8 mouse cellular contexts compared by ENCODE assay signal in genomic region chr13:67172991-67173722, GRCm38 (mm10). TPM values are rescaled to one million over a fixed set of nuclear protein-coding genes. Genes with fewer than 3 reads are reported as not detected.
DNase-seq lines count a peak whose midpoint lies in the region; ATAC-seq and TF ChIP-seq lines count a peak whose summit lies in the region.
"Not testable (repeated sequence)": the region's sequence is repeated elsewhere in the genome, so short reads cannot be mapped to it uniquely, and the experiment has no call there.

Gene Rsl1, plus strand, starts transcription at chr13:67173182.

- not testable (repeated sequence) for H3K27ac ChIP-seq in cortical plate, adult 2 months (ENCODE audit: insufficient read depth, low read length)
- peak within 1 kb of the TSS; percentile 58 for H3K27ac ChIP-seq in hindbrain, postnatal 0 days
- peak within 1 kb of the TSS; percentile 50; the same call in 1 of the 2 replicates for H3K27ac ChIP-seq in left cerebral cortex, adult 2 months
- peak within 1 kb of the TSS; percentile 52 for H3K27ac ChIP-seq in macrophage

- peak within 1 kb of the TSS; percentile 56 for H3K4me2 ChIP-seq in hindbrain, postnatal 0 days (ENCODE audit: low read depth, low read length)

- H3K9ac ChIP-seq in hindbrain, postnatal 0 days (replicated peaks; ENCODE audit: low read length), result peak within 1 kb of the TSS; percentile 52

- TF ChIP-seq CTCF in cortical plate, adult 2 months (IDR thresholded peaks at IDR 0.05; ENCODE audit: extremely low read depth, insufficient read depth, low read length); hindbrain, postnatal 0 days (IDR thresholded peaks at IDR 0.05; ENCODE audit: low read depth); left cerebral cortex, adult 2 months (IDR thresholded peaks at IDR 0.05): not testable (repeated sequence)

- H3K4me1 ChIP-seq in cortical plate, adult 2 months (ENCODE audit: control insufficient read depth, insufficient read depth, low read length); hindbrain, postnatal 0 days (ENCODE audit: insufficient read depth, low read length): not testable (repeated sequence)

- ATAC-seq in hindbrain, postnatal 0 days, result peak; percentile 97

- H3K4me3 ChIP-seq in cortical plate, adult 2 months (ENCODE audit: insufficient read depth, low read length), result peak within 1 kb of the TSS; percentile 73
- peak within 1 kb of the TSS; percentile 55 for H3K4me3 ChIP-seq in hindbrain, postnatal 0 days (ENCODE audit: low read length)
- H3K4me3 ChIP-seq in left cerebral cortex, adult 2 months, result peak within 1 kb of the TSS; percentile 66
- peak within 1 kb of the TSS; percentile 73 for H3K4me3 ChIP-seq in macrophage (ENCODE audit: inconsistent target)

- intact Hi-C loops in left cerebral cortex, adult 2 months (cut with DNase I), result loop anchor here (1.0 to 5.0 kb wide), 4 partner anchors 21 to 134 kb away; partner anchors contain the start of genes Gm28557, Zfp455 and Zfp457

- not testable (repeated sequence) for H3K27me3 ChIP-seq in hindbrain, postnatal 0 days (ENCODE audit: insufficient read depth, low read length)

- TF ChIP-seq POLR2A in cortical plate, adult 2 months (IDR thresholded peaks at IDR 0.05; ENCODE audit: extremely low read depth, insufficient read depth, low read length), result not testable (repeated sequence)

- not testable (repeated sequence) for H3K9me3 ChIP-seq in hindbrain, postnatal 0 days (ENCODE audit: low read length)

- H3K36me3 ChIP-seq in hindbrain, postnatal 0 days (ENCODE audit: insufficient read depth, low read length), result not testable (repeated sequence)
- H3K36me3 ChIP-seq in macrophage (ENCODE audit: inconsistent target), result peaks cover 12% of the 10 kb centered on the region; the same call in 1 of the 2 replicates

- peaks cover 23% of the 10 kb centered on the region; the same call in 1 of the 2 replicates for H3K79me2 ChIP-seq in macrophage (ENCODE audit: inconsistent target)

- WGBS in hindbrain, postnatal 0 days, result 1% methylated on average over 17 of the region's 17 CpGs
- WGBS in macrophage (ENCODE audit: missing documents), result under 1% methylated on average over 17 of the region's 17 CpGs

- peak; percentile 83 for DNase-seq in ZHBTc4 (ENCODE audit: low read depth, low spot score)
- peak; percentile 46 to 47 for DNase-seq in gastrocnemius, adult 8-10 months (ENCODE audit: low spot score in 2 of 2)
- peak; percentile 70 for DNase-seq in hindbrain, postnatal 0 days (ENCODE audit: low spot score)
- DNase-seq in left cerebral cortex, adult 2 months (ENCODE audit: extremely low spot score in 1 of 2, low spot score in 2 of 2), result peak; percentile 63 to 68
- DNase-seq in retina, postnatal 7 days (ENCODE audit: low read depth, low spot score), result peak; percentile 13
- DNase-seq in urinary bladder, adult 18-20 months (ENCODE audit: low spot score in 2 of 2), result peak; percentile 73 to 77

RNA-seq across cellular contexts. Expression of gene Rsl1, which starts in this region (rescaled TPM):
- polyA plus RNA-seq in cortical plate, adult 2 months (2012; rRNA removed), result 3.8 and 4.1 TPM in 2 replicates
- 1 to 10 TPM; 1.8 to 2.9 (median 2.1) TPM for total RNA-seq in gastrocnemius, adult 8-10 months (2022)
- 3.0 and 7.3 TPM in 2 replicates for total RNA-seq in hindbrain, postnatal 0 days (2014; rRNA removed)
- polyA plus RNA-seq in hindbrain, postnatal 0 days (2015; fragmentation: Nextera tagmentation; extraction: Ambion mirVana), result 2.3 and 2.8 TPM in 2 replicates
- total RNA-seq in left cerebral cortex, adult 2 months (2021), result 1 to 10 TPM; 4.2 to 4.8 TPM
- 10 to 100 TPM in 2 of 26 experiments, 1 to 10 TPM in 24; 2.8 to 17.2 (median 7.1) TPM for total RNA-seq in macrophage (2018; cell fraction: chromatin; rRNA removed)
- 10 to 100 TPM in 11 of 26 experiments, 1 to 10 TPM in 15; 5.6 to 13.8 (median 9.7) TPM for total RNA-seq in macrophage (2018; cell fraction: cytosol; rRNA removed)
- 10 to 100 TPM in 9 of 26 experiments, 1 to 10 TPM in 17; 3.0 to 18.9 (median 8.9) TPM for total RNA-seq in macrophage (2018; cell fraction: nucleus; rRNA removed)
- 6.0 to 10.7 TPM (median 8.7 TPM) in 3 replicates for polyA plus RNA-seq in macrophage (2018)

Comparison
In these comparisons a context has a peak if more than half of its experiments do, and no peak if none do; other contexts are left out.
1. DNase-seq: peak in every context shown above with its lines; median percentile 83 in ZHBTc4; 75 in urinary bladder, adult 18-20 months; 70 in hindbrain, postnatal 0 days; 66 in left cerebral cortex, adult 2 months; 46 in gastrocnemius, adult 8-10 months; 13 in retina, postnatal 7 days.